Mouse (Mus musculus) hindbrain, embryonic 16.5 days (tissue): Measurements from ENCODE around the gene Micu1. TPM values are rescaled to one million over a fixed set of nuclear protein-coding genes. Genes with fewer than 3 reads are reported as not detected.

ENCODE experiments used
- ATAC-seq: fragments of 200-750 bp; cut with Nextera tagmentation; 2 replicates; pipeline ENCODE4 v1.8.0; 2017; ENCODE audit warnings: moderate TSS enrichment, moderate library complexity
- H3K27ac ChIP-seq: fragments of 300-500 bp; sonication (generic); 2 replicates; pipeline ENCODE4 v1.5.1; 2014; ENCODE audit warnings: low read depth, mild to moderate bottlenecking, control low read depth, low read length, moderate library complexity
- H3K27me3 ChIP-seq: fragments of 300-500 bp; sonication (generic); replicated peaks from 2 replicates; pipeline ENCODE4 v1.6.1; 2014; ENCODE audit warnings: low read length; ENCODE audit not compliant: control insufficient read depth, insufficient read depth
- H3K36me3 ChIP-seq: fragments of 300-500 bp; sonication (generic); 2 replicates; pipeline ENCODE4 v1.6.1; 2014; ENCODE audit warnings: mild to moderate bottlenecking, low read length, moderate library complexity, mixed read lengths; ENCODE audit not compliant: control insufficient read depth, insufficient read depth
- H3K4me1 ChIP-seq: fragments of 300-500 bp; sonication (generic); 2 replicates; pipeline ENCODE4 v1.6.1; 2014; ENCODE audit warnings: low read depth, low read length; ENCODE audit not compliant: control insufficient read depth, insufficient read depth
- H3K4me2 ChIP-seq: fragments of 300-500 bp; sonication (generic); 2 replicates; pipeline ENCODE4 v1.6.1; 2014; ENCODE audit warnings: mild to moderate bottlenecking, low read length, control low read depth, moderate library complexity
- H3K4me3 ChIP-seq: fragments of 300-500 bp; sonication (generic); 2 replicates; pipeline ENCODE4 v1.5.1; 2014; ENCODE audit warnings: mild to moderate bottlenecking, low read length, control low read depth, moderate library complexity
- H3K9ac ChIP-seq: fragments of 300-500 bp; sonication (generic); 2 replicates; pipeline ENCODE4 v1.6.1; 2014; ENCODE audit warnings: low read depth, mild to moderate bottlenecking, control low read depth, low read length, moderate library complexity
- H3K9me3 ChIP-seq: fragments of 300-500 bp; sonication (generic); 2 replicates; pipeline ENCODE4 v1.6.1; 2014; ENCODE audit warnings: mild to moderate bottlenecking, low read length, moderate library complexity; ENCODE audit not compliant: control insufficient read depth
- WGBS: fragments of 180-500 bp; shearing (Covaris S2); extraction: QIAGEN DNeasy Blood & Tissue Kit; methylation state at CpG from one replicate; pipeline ENCODE4 v1.1.7; 2014; 5-methylcytosine and 5-hydroxymethylcytosine counted together
- polyA plus RNA-seq: library from polyadenylated mRNA; unstranded; fragments of >200 nt; fragmentation: Nextera tagmentation; extraction: Ambion mirVana; gene quantifications from 2 replicates; pipeline ENCODE4 v1.2.1, GENCODE M21; 2015

The Micu1 gene
- polyA plus RNA-seq, 1 experiment from 2014 or later: 85.0 TPM

- WGBS: 63% methylated on average over 4 of the region's 4 CpGs
- H3K4me3 ChIP-seq: no peak overlapping the region
- no peak for ATAC-seq
- H3K9me3 ChIP-seq: no peaks in the 10 kb centered on the region
- H3K9ac ChIP-seq: no peak overlapping the region
- H3K4me2 ChIP-seq: no peak overlapping the region
- H3K27me3 ChIP-seq: no peaks in the 10 kb centered on the region
- no peaks in the 10 kb centered on the region for H3K36me3 ChIP-seq
- no peak overlapping the region; the same call in 1 of the 2 replicates for H3K27ac ChIP-seq
- peaks cover 9% of the 10 kb centered on the region for H3K4me1 ChIP-seq
These were observed 75.9 kb downstream of the Micu1 start for GRCm38 (mm10) chr10:59778137-59778710.

- Histone ChIP-seq H3K36me3 (no peaks in the 10 kb centered on the region), H3K27ac (no peak overlapping the region), H3K27me3 (no peaks in the 10 kb centered on the region), H3K9me3 (no peaks in the 10 kb centered on the region), H3K4me3 (no peak overlapping the region), H3K4me1 (peaks cover 12% of the 10 kb centered on the region), H3K9ac (no peak overlapping the region), H3K4me2 (no peak overlapping the region)
- no peak for ATAC-seq
- 10% methylated on average over 3 of the region's 3 CpGs for WGBS
These were observed 78.4 kb downstream of the Micu1 start for GRCm38 (mm10) chr10:59780698-59781097.

- Histone ChIP-seq H3K9ac (no peak overlapping the region), H3K4me1 (peaks cover 16% of the 10 kb centered on the region), H3K27ac (no peak overlapping the region), H3K4me2 (no peak overlapping the region), H3K27me3 (no peaks in the 10 kb centered on the region), H3K9me3 (no peaks in the 10 kb centered on the region), H3K36me3 (no peaks in the 10 kb centered on the region), H3K4me3 (no peak overlapping the region)
- 56% methylated on average over 7 of the region's 7 CpGs for WGBS
- no peak for ATAC-seq
These were observed 79.1 kb downstream of the Micu1 start for GRCm38 (mm10) chr10:59781205-59781931.

GRCm38 (mm10) chr10:59784731-59785685 lies 82.7 kb downstream of the Micu1 start:
- H3K4me1 ChIP-seq: peaks cover 18% of the 10 kb centered on the region
- H3K4me3 ChIP-seq: no peak overlapping the region
- 76% methylated on average over 18 of the region's 18 CpGs for WGBS
- H3K36me3 ChIP-seq: 0 out of 2 replicates have a peak, but pooled peaks cover 4% of the 10 kb centered on the region
- H3K27me3 ChIP-seq: no peaks in the 10 kb centered on the region
- H3K27ac ChIP-seq: no peak overlapping the region; the same call in 1 of the 2 replicates
- H3K4me2 ChIP-seq: no peak overlapping the region
- H3K9ac ChIP-seq: no peak overlapping the region
- peak; percentile 31; the same call in 1 of the 2 replicates for ATAC-seq
- H3K9me3 ChIP-seq: no peaks in the 10 kb centered on the region

- no peaks in the 10 kb centered on the region for H3K27me3 ChIP-seq
- 30% methylated on average over 5 of the region's 5 CpGs for WGBS
- 0 out of 2 replicates have a peak, but pooled peaks cover 4% of the 10 kb centered on the region for H3K36me3 ChIP-seq
- ATAC-seq: peak; percentile 64; the same call in 1 of the 2 replicates
- H3K4me3 ChIP-seq: no peak overlapping the region
- no peaks in the 10 kb centered on the region for H3K9me3 ChIP-seq
- no peak overlapping the region for H3K9ac ChIP-seq
- no peak overlapping the region for H3K27ac ChIP-seq
- no peak overlapping the region for H3K4me2 ChIP-seq
- H3K4me1 ChIP-seq: peaks cover 13% of the 10 kb centered on the region
These were observed 84.0 kb downstream of the Micu1 start for GRCm38 (mm10) chr10:59786289-59786688.

GRCm38 (mm10) chr10:59787140-59787800 lies 85.0 kb downstream of the Micu1 start:
- no peak overlapping the region for H3K9ac ChIP-seq
- 0 out of 2 replicates have a peak, but pooled peaks cover 4% of the 10 kb centered on the region for H3K36me3 ChIP-seq
- H3K9me3 ChIP-seq: no peaks in the 10 kb centered on the region
- no peak for ATAC-seq
- H3K4me1 ChIP-seq: peaks cover 12% of the 10 kb centered on the region
- WGBS: 76% methylated on average over 11 of the region's 11 CpGs
- H3K4me2 ChIP-seq: no peak overlapping the region
- H3K27ac ChIP-seq: no peak overlapping the region
- no peak overlapping the region for H3K4me3 ChIP-seq
- no peaks in the 10 kb centered on the region for H3K27me3 ChIP-seq

GRCm38 (mm10) chr10:59787870-59788269 lies 85.6 kb downstream of the Micu1 start:
- WGBS: 78% methylated on average over 8 of the region's 8 CpGs
- no peak overlapping the region for H3K4me2 ChIP-seq
- no peak overlapping the region for H3K4me3 ChIP-seq
- H3K27ac ChIP-seq: no peak overlapping the region
- H3K4me1 ChIP-seq: peaks cover 12% of the 10 kb centered on the region
- no peak overlapping the region for H3K9ac ChIP-seq
- 0 out of 2 replicates have a peak, but pooled peaks cover 4% of the 10 kb centered on the region for H3K36me3 ChIP-seq
- H3K27me3 ChIP-seq: no peaks in the 10 kb centered on the region
- ATAC-seq: no peak
- H3K9me3 ChIP-seq: no peaks in the 10 kb centered on the region

GRCm38 (mm10) chr10:59790291-59790929 lies 88.1 kb downstream of the Micu1 start:
- Histone ChIP-seq H3K27ac (no peak overlapping the region), H3K4me2 (no peak overlapping the region), H3K4me1 (peaks cover 6% of the 10 kb centered on the region), H3K9me3 (no peaks in the 10 kb centered on the region), H3K9ac (no peak overlapping the region), H3K27me3 (no peaks in the 10 kb centered on the region), H3K4me3 (no peak overlapping the region), H3K36me3 (0 out of 2 replicates have a peak, but pooled peaks cover 4% of the 10 kb centered on the region)
- WGBS: 84% methylated on average over 11 of the region's 11 CpGs
- no peak for ATAC-seq
